Mouse (Mus musculus) limb, embryonic 14.5 days (tissue): ENCODE data around the gene Klhl26. TPM values are rescaled to one million over a fixed set of nuclear protein-coding genes. Genes with fewer than 3 reads are reported as not detected.

Experiments
- ATAC-seq: fragments of 200-750 bp; cut with Nextera tagmentation; 2 replicates; pipeline ENCODE4 v1.8.0; 2017; ENCODE audit warnings: low read depth, moderate number of reproducible peaks, moderate TSS enrichment; ENCODE audit not compliant: low FRiP score
- DNase-seq: peaks from one replicate; pipeline ENCODE4 v3.0.0-alpha.2; 2015; ENCODE audit warnings: low spot score
- H3K27ac ChIP-seq: fragments of 300-500 bp; sonication (generic); replicated peaks from 2 replicates; pipeline ENCODE4 v1.5.1; 2014; ENCODE audit warnings: low read depth, mild to moderate bottlenecking, low read length, moderate library complexity, mixed read lengths
- H3K27me3 ChIP-seq: fragments of 300-500 bp; sonication (generic); 2 replicates; pipeline ENCODE4 v1.6.1; 2014; ENCODE audit warnings: low read length, mixed read lengths; ENCODE audit not compliant: control insufficient read depth, insufficient read depth
- H3K36me3 ChIP-seq: fragments of 300-500 bp; sonication (generic); 2 replicates; pipeline ENCODE4 v1.6.1; 2014; ENCODE audit warnings: mild to moderate bottlenecking, low read length, moderate library complexity, mixed read lengths; ENCODE audit not compliant: control insufficient read depth, insufficient read depth
- H3K4me1 ChIP-seq: fragments of 300-500 bp; sonication (generic); 2 replicates; pipeline ENCODE4 v1.6.1; 2014; ENCODE audit warnings: antibody characterized with exemption, low read length, mixed read lengths; ENCODE audit not compliant: control insufficient read depth, insufficient read depth
- H3K4me2 ChIP-seq: fragments of 300-500 bp; sonication (generic); replicated peaks from 2 replicates; pipeline ENCODE4 v1.6.1; 2014; ENCODE audit warnings: low read depth, mild to moderate bottlenecking, low read length, moderate library complexity; ENCODE audit not compliant: severe bottlenecking
- H3K4me3 ChIP-seq: fragments of 300-500 bp; sonication (generic); replicated peaks from 2 replicates; pipeline ENCODE4 v1.5.1; 2014; ENCODE audit warnings: low read length
- H3K9ac ChIP-seq: fragments of 300-500 bp; sonication (generic); 2 replicates; pipeline ENCODE4 v1.6.1; 2014; ENCODE audit warnings: mild to moderate bottlenecking, low read depth, low read length, moderate library complexity; ENCODE audit not compliant: severe bottlenecking
- H3K9me3 ChIP-seq: fragments of 300-500 bp; sonication (generic); 2 replicates; pipeline ENCODE4 v1.6.1; 2016; ENCODE audit warnings: low read length; ENCODE audit not compliant: control insufficient read depth
- POLR2A ChIP-seq: fragments of 200-500 bp; IDR thresholded peaks from 2 replicates; pipeline ENCODE4 v1.8.0; 2012; ENCODE audit warnings: inconsistent platforms, mild to moderate bottlenecking, moderate library complexity, borderline replicate concordance; ENCODE audit not compliant: insufficient read depth, insufficient read length; ENCODE audit errors: extremely low read depth
- WGBS: fragments of 180-500 bp; shearing (Covaris S2); extraction: QIAGEN DNeasy Blood & Tissue Kit; methylation state at CpG from one replicate; pipeline ENCODE4 v1.1.7; 2014; 5-methylcytosine and 5-hydroxymethylcytosine counted together
- polyA plus RNA-seq, 2 experiments: library from polyadenylated mRNA; depleted of rRNA in 1 of 2; stranded (reverse) in 1 of 2; unstranded in 1 of 2; fragments of >200 nt; fragmentation: Nextera tagmentation in 1 of 2; extraction: Ambion mirVana in 1 of 2; gene quantifications; 2 replicates each; pipeline versions ENCODE4 v1.2.1 to v1.2.3; 2012 to 2014

Gene Klhl26
- polyA plus RNA-seq, 2 experiments, result 24.2 to 48.7 TPM

DNA sequence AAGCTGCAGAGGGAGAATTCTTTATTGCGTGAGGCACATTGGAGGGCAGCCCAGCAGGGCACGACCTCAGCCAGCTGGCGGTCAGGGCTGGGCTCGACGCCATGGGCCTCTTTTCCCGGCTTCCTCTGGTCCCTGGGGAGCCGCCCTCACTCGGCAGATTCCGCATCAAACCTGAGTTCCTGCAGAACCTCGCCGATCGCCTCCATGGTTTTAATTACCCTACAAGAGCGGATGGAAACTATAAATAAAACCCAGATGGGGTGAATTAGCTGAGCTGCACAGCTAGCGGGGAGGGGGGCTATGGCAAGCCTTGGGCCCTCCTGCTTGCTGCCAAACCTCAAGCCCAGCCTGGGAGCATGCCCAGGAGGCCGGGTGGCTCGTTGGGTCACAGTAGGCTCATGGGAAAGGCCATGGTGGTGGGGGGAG lies 27.5 kb upstream of the Klhl26 start:
- TF ChIP-seq POLR2A, result no peak
- peak overlapping the region; percentile 57; the same call in 1 of the 2 replicates for H3K4me3 ChIP-seq
- ATAC-seq (no peak), DNase-seq (peak; percentile 86)
- H3K9me3 ChIP-seq, result no peaks in the 10 kb centered on the region
- H3K27ac ChIP-seq, result 0 out of 2 replicates have a peak overlapping the region, but pooled peaks have one; percentile 5
- H3K27me3 ChIP-seq, result peaks cover 8% of the 10 kb centered on the region; the same call in 1 of the 2 replicates
- H3K4me2 ChIP-seq, result peak overlapping the region; percentile 30
- peaks cover 65% of the 10 kb centered on the region for H3K4me1 ChIP-seq
- H3K36me3 ChIP-seq, result peaks cover 23% of the 10 kb centered on the region
- H3K9ac ChIP-seq, result no peak overlapping the region
- 11% methylated on average over 16 of the region's 16 CpGs for WGBS

DNA sequence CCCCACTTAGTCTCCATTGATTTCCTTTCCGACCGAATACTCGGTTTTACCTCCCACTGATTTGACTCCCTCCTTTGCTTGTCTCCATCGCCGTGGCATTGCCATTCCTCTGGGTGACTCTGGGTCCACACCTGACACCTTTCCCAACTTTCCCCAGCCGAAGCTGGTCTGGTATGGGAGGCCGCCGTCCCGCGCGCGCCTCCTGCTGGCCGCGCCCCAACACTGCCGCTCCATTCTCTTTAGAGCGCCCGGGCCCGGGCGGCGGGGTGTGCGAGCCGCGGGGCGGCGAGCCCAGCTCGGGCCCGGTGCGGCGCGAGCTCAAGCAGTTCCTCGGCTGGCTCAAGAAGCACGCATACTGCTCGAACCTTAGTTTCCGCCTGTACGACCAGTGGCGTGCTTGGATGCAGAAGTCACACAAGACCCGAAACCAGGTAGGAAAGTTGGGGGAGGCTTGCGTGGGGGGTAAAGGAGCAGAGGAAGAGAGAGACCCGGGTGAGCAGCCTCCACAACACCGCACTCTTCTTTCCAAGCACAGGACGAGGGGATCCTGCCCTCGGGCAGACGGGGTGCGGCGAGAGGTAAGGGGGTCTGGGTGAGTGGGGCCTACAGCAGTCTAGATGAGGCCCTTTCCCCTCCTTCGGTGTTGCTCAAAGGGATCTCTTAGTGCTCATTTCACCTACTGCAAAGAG lies 26.4 kb upstream of the Klhl26 start:
- DNase-seq, result peak; percentile 67
- Histone ChIP-seq H3K27me3 (peaks cover 8% of the 10 kb centered on the region; the same call in 1 of the 2 replicates), H3K9me3 (no peaks in the 10 kb centered on the region), H3K27ac (no peak overlapping the region), H3K4me1 (peaks cover 57% of the 10 kb centered on the region), H3K9ac (no peak overlapping the region), H3K4me3 (no peak overlapping the region), H3K4me2 (peak overlapping the region; percentile 25), H3K36me3 (peaks cover 13% of the 10 kb centered on the region)
- 10% methylated on average over 45 of the region's 46 CpGs for WGBS
- TF ChIP-seq POLR2A, result no peak
- peak; percentile 5; the same call in 1 of the 2 replicates for ATAC-seq

GRCm38 (mm10) chr8:70502540-70502939 lies 25.8 kb upstream of the Klhl26 start:
- no peak for DNase-seq
- WGBS, result 36% methylated on average over 12 of the region's 12 CpGs

GRCm38 (mm10) chr8:70501820-70502529 lies 25.2 kb upstream of the Klhl26 start:
- DNase-seq, result peak; percentile 67
- Histone ChIP-seq H3K36me3 (peaks cover 3% of the 10 kb centered on the region; the same call in 1 of the 2 replicates), H3K27ac (no peak overlapping the region), H3K4me3 (no peak overlapping the region), H3K4me2 (peak overlapping the region; percentile 25), H3K9me3 (no peaks in the 10 kb centered on the region), H3K4me1 (peaks cover 56% of the 10 kb centered on the region), H3K27me3 (peaks cover 8% of the 10 kb centered on the region; the same call in 1 of the 2 replicates), H3K9ac (no peak overlapping the region)
- WGBS, result 14% methylated on average over 23 of the region's 23 CpGs
- TF ChIP-seq POLR2A, result no peak
- no peak for ATAC-seq

More at GRCm38 (mm10) chr8:70502540-70502939, 25.8 kb upstream of the Klhl26 start:
- Histone ChIP-seq H3K36me3 (peaks cover 7% of the 10 kb centered on the region), H3K4me2 (peak overlapping the region; percentile 25), H3K27ac (no peak overlapping the region), H3K9ac (no peak overlapping the region), H3K27me3 (peaks cover 8% of the 10 kb centered on the region; the same call in 1 of the 2 replicates), H3K4me3 (no peak overlapping the region), H3K9me3 (no peaks in the 10 kb centered on the region), H3K4me1 (peaks cover 57% of the 10 kb centered on the region)
- ATAC-seq, result no peak
- TF ChIP-seq POLR2A, result no peak
